Mouse (Mus musculus) embryonic facial prominence, embryonic 11.5 days (tissue): ENCODE results near the gene Spag9. TPM values are rescaled to one million over a fixed set of nuclear protein-coding genes. Genes with fewer than 3 reads are reported as not detected.
A peak's percentile ranks its signal among the peaks of the same experiment; 100 is the strongest.

Experiments
- ATAC-seq: fragments of 200-750 bp; cut with Nextera tagmentation; replicated peaks from 2 replicates; pipeline ENCODE4 v1.8.0; 2017; ENCODE audit warnings: low read depth; ENCODE audit not compliant: insufficient number of reproducible peaks, low FRiP score, low TSS enrichment
- DNase-seq: peaks from one replicate; pipeline ENCODE4 v3.0.0-alpha.2; 2015; ENCODE audit warnings: low spot score
- H3K27ac ChIP-seq: fragments of 300-500 bp; sonication (generic); replicated peaks from 2 replicates; pipeline ENCODE4 v1.5.1; 2014; ENCODE audit warnings: mild to moderate bottlenecking, low read depth, low read length, control low read depth
- H3K27me3 ChIP-seq: fragments of 300-500 bp; sonication (generic); 2 replicates; pipeline ENCODE4 v1.6.1; 2014; ENCODE audit warnings: mild to moderate bottlenecking, low read length, moderate library complexity, mixed read lengths; ENCODE audit not compliant: control insufficient read depth, insufficient read depth
- H3K36me3 ChIP-seq: fragments of 300-500 bp; sonication (generic); replicated peaks from 2 replicates; pipeline ENCODE4 v1.6.1; 2014; ENCODE audit warnings: low read depth, mild to moderate bottlenecking, low read length, moderate library complexity, mixed read lengths; ENCODE audit not compliant: control insufficient read depth, insufficient read depth
- H3K4me1 ChIP-seq: fragments of 300-500 bp; sonication (generic); 2 replicates; pipeline ENCODE4 v1.6.1; 2014; ENCODE audit warnings: low read length, mixed read lengths; ENCODE audit not compliant: control insufficient read depth, insufficient read depth
- H3K4me2 ChIP-seq: fragments of 300-500 bp; sonication (generic); 2 replicates; pipeline ENCODE4 v1.6.1; 2014; ENCODE audit warnings: low read depth, mild to moderate bottlenecking, control low read depth, low read length, moderate library complexity
- H3K4me3 ChIP-seq: fragments of 300-500 bp; sonication (generic); 2 replicates; pipeline ENCODE4 v1.5.1; 2014; ENCODE audit warnings: low read depth, low read length, control low read depth
- H3K9ac ChIP-seq: fragments of 300-500 bp; sonication (generic); replicated peaks from 2 replicates; pipeline ENCODE4 v1.6.1; 2014; ENCODE audit warnings: mild to moderate bottlenecking, control low read depth, low read length
- H3K9me3 ChIP-seq: fragments of 300-500 bp; sonication (generic); replicated peaks from 2 replicates; pipeline ENCODE4 v1.6.1; 2016; ENCODE audit warnings: mild to moderate bottlenecking, low read length, inconsistent platforms, mixed read lengths; ENCODE audit not compliant: control insufficient read depth
- WGBS: fragments of 180-500 bp; shearing (Covaris S2); extraction: QIAGEN DNeasy Blood & Tissue Kit; methylation state at CpG from one replicate; pipeline ENCODE4 v1.1.7; 2014; 5-methylcytosine and 5-hydroxymethylcytosine counted together
- polyA plus RNA-seq: library from polyadenylated mRNA; unstranded; fragments of >200 nt; fragmentation: Nextera tagmentation; extraction: Ambion mirVana; gene quantifications from 2 replicates; pipeline ENCODE4 v1.2.1, GENCODE M21; 2014

Gene Spag9
- polyA plus RNA-seq, 1 experiment from 2014 or later, result 42.4 TPM

- WGBS, result 96% methylated on average over 6 of the region's 6 CpGs
- Histone ChIP-seq H3K36me3 (no peaks in the 10 kb centered on the region; the same call in none of the 2 replicates), H3K27me3 (no peaks in the 10 kb centered on the region)
Measured at GRCm38 (mm10) chr11:94117836-94118235, 121.9 kb downstream of the Spag9 start.

GRCm38 (mm10) chr11:94118612-94119011 lies 122.7 kb downstream of the Spag9 start:
- ATAC-seq (no peak), DNase-seq (no peak)
- H3K9ac ChIP-seq, result no peak overlapping the region
- no peak overlapping the region for H3K4me3 ChIP-seq
- no peak overlapping the region for H3K27ac ChIP-seq
- H3K9me3 ChIP-seq, result no peaks in the 10 kb centered on the region
- H3K36me3 ChIP-seq, result no peaks in the 10 kb centered on the region; the same call in 1 of the 2 replicates
- H3K4me2 ChIP-seq, result no peak overlapping the region
- H3K4me1 ChIP-seq, result no peaks in the 10 kb centered on the region
- H3K27me3 ChIP-seq, result no peaks in the 10 kb centered on the region

More at GRCm38 (mm10) chr11:94117836-94118235, 121.9 kb downstream of the Spag9 start:
- H3K4me3 ChIP-seq, result no peak overlapping the region
- no peak for ATAC-seq
- H3K4me1 ChIP-seq, result no peaks in the 10 kb centered on the region
- no peak overlapping the region for H3K4me2 ChIP-seq
- H3K9ac ChIP-seq, result no peak overlapping the region
- no peaks in the 10 kb centered on the region for H3K9me3 ChIP-seq
- no peak overlapping the region for H3K27ac ChIP-seq
- DNase-seq, result no peak

DNA sequence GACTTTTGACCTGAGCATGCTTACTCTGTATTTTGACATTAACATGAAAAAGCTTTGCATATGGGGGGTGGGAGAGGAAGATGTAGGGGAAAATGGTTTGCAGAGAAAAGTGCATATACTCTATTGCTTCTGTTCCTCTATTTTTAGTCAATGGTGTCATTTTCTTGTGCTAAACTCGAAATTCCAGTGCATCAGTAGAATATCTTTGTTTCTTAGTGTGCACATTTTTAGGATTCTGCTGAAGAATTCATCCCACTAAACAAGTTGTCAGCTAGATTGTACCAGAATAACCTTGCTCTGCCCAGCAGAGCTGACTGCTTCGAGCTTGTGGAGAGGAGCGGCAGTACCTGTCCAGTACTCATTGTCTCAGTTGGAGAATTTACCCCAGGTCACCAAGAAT lies 124.8 kb downstream of the Spag9 start:
- Histone ChIP-seq H3K4me1 (no peaks in the 10 kb centered on the region), H3K9ac (no peak overlapping the region), H3K4me2 (no peak overlapping the region), H3K27ac (no peak overlapping the region), H3K4me3 (no peak overlapping the region), H3K36me3 (no peaks in the 10 kb centered on the region; the same call in 1 of the 2 replicates), H3K27me3 (no peaks in the 10 kb centered on the region), H3K9me3 (no peaks in the 10 kb centered on the region)
- no peak for DNase-seq
- ATAC-seq, result no peak
- 94% methylated on average over 3 of the region's 3 CpGs for WGBS

GRCm38 (mm10) chr11:94121501-94121900 lies 125.6 kb downstream of the Spag9 start:
- Histone ChIP-seq H3K4me2 (no peak overlapping the region), H3K9ac (no peak overlapping the region), H3K4me3 (no peak overlapping the region), H3K4me1 (no peaks in the 10 kb centered on the region), H3K27me3 (no peaks in the 10 kb centered on the region), H3K27ac (no peak overlapping the region), H3K9me3 (no peaks in the 10 kb centered on the region), H3K36me3 (no peaks in the 10 kb centered on the region; the same call in 1 of the 2 replicates)
- WGBS, result 89% methylated on average over 10 of the region's 10 CpGs
- ATAC-seq (no peak), DNase-seq (no peak)

GRCm38 (mm10) chr11:94122341-94123030 lies 126.6 kb downstream of the Spag9 start:
- DNase-seq, result no peak
- no peak overlapping the region for H3K4me3 ChIP-seq
- no peaks in the 10 kb centered on the region for H3K9me3 ChIP-seq
- H3K9ac ChIP-seq, result no peak overlapping the region
- H3K4me1 ChIP-seq, result no peaks in the 10 kb centered on the region
- H3K27me3 ChIP-seq, result no peaks in the 10 kb centered on the region
- 87% methylated on average over 9 of the region's 9 CpGs for WGBS
- no peak for ATAC-seq
- no peak overlapping the region for H3K27ac ChIP-seq
- H3K4me2 ChIP-seq, result no peak overlapping the region
- H3K36me3 ChIP-seq, result no peaks in the 10 kb centered on the region

DNA sequence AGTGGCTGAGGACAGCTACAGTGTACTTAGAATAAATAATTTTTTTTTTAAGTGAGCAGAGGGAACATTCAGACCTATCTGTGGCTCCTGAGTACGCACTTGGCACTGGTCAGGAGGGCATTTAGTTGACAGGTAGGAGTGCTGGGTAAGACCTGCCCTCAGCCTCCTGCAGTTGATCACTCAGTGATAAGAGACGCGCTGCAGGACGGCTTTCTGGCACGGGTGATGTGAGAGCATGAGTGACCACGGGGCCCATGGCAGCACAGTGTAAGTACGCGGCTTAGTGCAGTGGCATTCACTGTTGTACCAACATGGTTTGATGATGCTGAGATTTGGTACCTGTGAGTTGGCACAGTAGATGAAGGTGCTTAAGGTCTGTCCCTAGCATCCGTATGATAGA lies 130.8 kb downstream of the Spag9 start:
- Histone ChIP-seq H3K4me2 (no peak overlapping the region), H3K9ac (no peak overlapping the region), H3K4me1 (no peaks in the 10 kb centered on the region), H3K27ac (no peak overlapping the region), H3K36me3 (no peaks in the 10 kb centered on the region), H3K9me3 (no peaks in the 10 kb centered on the region), H3K4me3 (no peak overlapping the region), H3K27me3 (no peaks in the 10 kb centered on the region)
- DNase-seq (no peak), ATAC-seq (no peak)
- WGBS, result 95% methylated on average over 9 of the region's 9 CpGs

DNA sequence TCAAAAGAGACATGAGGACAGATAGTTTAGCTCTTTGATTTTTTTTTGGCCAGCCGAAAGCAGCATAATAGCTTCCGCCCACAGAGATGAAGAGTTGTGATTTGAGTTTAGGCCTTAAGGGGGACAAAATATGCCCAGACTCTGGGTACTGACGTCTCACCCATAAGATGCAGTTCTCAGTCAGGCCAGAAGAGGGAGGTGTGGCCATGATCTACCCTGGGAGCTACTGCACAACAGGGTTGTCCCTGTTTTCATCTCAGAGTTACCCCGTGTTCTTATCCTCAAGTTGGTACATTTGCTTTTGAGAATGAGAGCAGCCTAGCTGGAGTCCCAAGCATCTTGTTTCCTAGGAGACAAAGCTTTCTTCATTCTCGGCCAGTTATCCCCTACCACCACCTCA lies 132.1 kb downstream of the Spag9 start:
- Histone ChIP-seq H3K27ac (no peak overlapping the region), H3K4me1 (no peaks in the 10 kb centered on the region), H3K4me2 (no peak overlapping the region), H3K27me3 (no peaks in the 10 kb centered on the region), H3K36me3 (no peaks in the 10 kb centered on the region), H3K9me3 (no peaks in the 10 kb centered on the region), H3K9ac (no peak overlapping the region), H3K4me3 (no peak overlapping the region)
- WGBS, result 45% methylated on average over 5 of the region's 5 CpGs
- peak; percentile 90 for DNase-seq
- no peak for ATAC-seq

DNA sequence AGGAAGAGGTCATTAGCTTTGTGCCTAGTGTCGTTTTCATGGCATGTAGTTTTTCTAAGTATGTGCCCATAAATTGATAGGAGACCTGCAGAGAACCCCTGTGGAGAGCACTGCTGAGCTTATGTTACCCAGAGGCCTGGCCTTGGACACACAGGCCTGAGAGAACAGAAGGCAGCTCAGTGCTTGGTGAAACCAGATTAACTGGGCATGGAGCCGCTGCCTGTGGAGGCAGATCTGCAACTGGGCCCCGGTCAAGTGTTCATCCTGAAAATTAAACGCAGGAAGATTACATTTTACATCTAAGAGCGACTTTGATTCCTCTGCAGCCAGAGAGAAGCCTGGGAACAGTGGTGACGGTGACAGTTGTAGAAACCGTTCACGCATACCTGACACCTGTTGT lies 132.6 kb downstream of the Spag9 start:
- Histone ChIP-seq H3K4me2 (no peak overlapping the region), H3K9ac (no peak overlapping the region), H3K4me1 (no peaks in the 10 kb centered on the region), H3K36me3 (no peaks in the 10 kb centered on the region), H3K27ac (no peak overlapping the region), H3K27me3 (no peaks in the 10 kb centered on the region), H3K4me3 (no peak overlapping the region), H3K9me3 (no peaks in the 10 kb centered on the region)
- DNase-seq, result no peak
- no peak for ATAC-seq
- WGBS, result 90% methylated on average over 8 of the region's 8 CpGs
